Mouse (Mus musculus): Measurements from ENCODE around the gene Rnf186.

DNA sequence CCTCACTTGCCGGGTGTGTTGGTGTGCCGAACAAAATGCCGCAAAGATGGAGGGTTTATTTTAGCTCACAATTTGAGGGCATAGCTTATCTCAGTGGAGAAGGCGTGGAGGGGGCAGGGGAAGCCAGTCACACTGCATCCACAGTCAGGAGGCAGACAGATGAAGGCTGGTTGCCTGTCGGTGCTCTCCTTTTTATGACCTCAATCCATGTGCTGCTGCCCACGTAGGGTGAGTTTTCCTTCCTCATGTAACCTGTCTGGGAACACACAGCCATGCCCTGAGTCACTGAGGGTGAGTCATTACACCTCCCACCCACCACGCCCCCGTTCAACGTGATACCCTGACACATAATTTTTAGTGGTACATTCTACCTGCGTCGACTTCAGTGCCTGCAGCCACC lies 31.7 kb downstream of the Rnf186 start:
- TF ChIP-seq CTCF (conservative IDR thresholded peaks at IDR 0.05 in 1 of 2, IDR thresholded peaks at IDR 0.05 in 1 of 2; ENCODE audit: low read depth in 2 of 2, low read length in 2 of 2) (no peak), EP300 (IDR thresholded peaks at IDR 0.05; ENCODE audit: low read length) (no peak), USF1 (IDR thresholded peaks at IDR 0.05; ENCODE audit: low read depth, low read length) (no peak), POLR2A (IDR thresholded peaks at IDR 0.05; ENCODE audit: low read depth, low read length) (no peak), SMC3 (IDR thresholded peaks at IDR 0.05; ENCODE audit: low read depth, low read length) (no peak), MEF2A (IDR thresholded peaks at IDR 0.05; ENCODE audit: borderline replicate concordance, low read depth, low read length) (no peak)
